Mouse (Mus musculus) layer of hippocampus, postnatal 14 days (tissue): Measurements from ENCODE around the gene Aff3. TPM values are rescaled to one million over a fixed set of nuclear protein-coding genes. Genes with fewer than 3 reads are reported as not detected.

ENCODE experiments used
- DNase-seq, 2 experiments: peaks; one replicate each; pipeline ENCODE4 v3.0.0; 2021 to 2022; ENCODE audit warnings: low spot score in 2 of 2, mixed read lengths in 1 of 2
- total RNA-seq, 2 experiments: library from RNA; stranded (reverse); gene quantifications; 2 replicates each; pipeline ENCODE4 v1.2.3; 2021

Gene Aff3
- total RNA-seq, 2 experiments from 2014 or later: 91.4 to 99.9 TPM

DNA sequence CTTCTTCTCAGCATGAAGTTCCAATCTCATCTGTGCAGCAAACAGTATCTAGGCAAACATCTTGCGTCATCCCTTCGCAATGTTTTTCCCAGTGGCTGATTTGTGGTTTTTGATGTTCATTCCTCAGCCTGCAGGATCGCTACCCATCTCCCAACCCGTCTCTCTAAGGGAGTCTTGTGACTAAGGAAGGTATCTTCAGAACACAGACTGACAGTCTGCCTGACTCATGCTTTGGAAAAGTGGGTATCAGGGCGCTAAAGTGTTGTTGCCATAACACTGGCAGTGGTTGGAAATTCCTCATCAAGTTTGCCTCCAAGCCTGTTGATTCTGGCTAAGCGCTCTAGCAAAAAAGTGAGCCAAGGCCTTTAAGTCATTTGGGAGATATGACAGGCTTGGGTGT lies 372.8 kb downstream of the Aff3 start:
- DNase-seq: no peak

DNA sequence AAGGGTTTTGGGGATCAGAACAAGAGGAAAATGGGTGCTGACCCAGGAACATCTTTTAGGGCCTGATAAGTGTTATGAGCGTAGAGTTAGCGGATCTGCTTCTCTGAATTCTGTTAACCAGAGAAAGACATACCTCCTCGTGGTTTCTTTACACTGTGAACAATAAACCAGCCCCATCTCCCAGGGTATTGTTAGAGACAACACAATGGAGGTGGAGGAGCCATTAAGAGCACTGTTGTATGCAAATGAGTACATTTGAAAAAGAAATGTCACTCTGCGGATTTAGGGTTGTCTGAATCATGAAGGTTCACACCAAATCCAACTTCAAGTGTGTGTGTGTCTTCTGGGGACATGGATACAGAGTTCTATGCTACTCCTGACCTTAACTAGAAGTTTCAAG lies 373.3 kb downstream of the Aff3 start:
- DNase-seq: no peak

DNA sequence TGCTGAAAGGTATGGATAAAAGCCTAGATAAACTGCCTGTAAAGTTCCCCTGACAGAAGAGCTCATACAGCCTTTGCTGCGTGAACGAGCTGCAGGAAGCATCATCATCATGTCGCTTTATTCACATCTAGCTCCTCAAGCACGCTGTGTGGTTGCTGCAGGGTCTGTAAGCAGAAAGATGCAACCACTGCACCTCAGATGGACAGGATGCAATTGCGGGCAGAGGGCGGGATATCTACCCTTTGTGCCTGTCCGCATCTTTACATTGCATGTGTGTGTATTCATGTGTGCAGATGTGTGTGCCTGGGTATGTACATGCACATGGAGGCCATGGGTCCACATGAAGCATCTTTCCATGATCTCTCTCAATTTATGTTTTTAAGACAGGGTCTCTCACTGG lies 373.9 kb downstream of the Aff3 start:
- DNase-seq: no peak

DNA sequence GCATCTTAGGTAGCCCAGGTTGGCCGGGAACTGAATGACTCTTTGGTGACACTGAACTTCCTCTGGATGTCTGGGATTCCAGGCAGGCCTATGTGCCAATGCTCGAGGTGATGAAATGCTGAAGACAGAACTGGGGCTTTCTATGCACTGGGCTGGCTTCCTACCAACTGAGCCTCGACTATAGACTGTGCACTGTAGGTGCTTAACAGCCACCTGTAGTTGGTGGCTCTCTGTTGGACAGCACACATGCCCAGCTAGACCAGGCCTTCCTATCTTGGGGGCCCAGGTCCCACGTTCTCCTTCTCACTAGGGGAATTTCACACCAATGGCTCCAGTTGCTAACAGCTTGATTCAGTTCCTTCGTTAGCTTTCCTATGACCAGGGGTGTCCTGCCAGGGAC lies 374.9 kb downstream of the Aff3 start:
- DNase-seq: no peak

DNA sequence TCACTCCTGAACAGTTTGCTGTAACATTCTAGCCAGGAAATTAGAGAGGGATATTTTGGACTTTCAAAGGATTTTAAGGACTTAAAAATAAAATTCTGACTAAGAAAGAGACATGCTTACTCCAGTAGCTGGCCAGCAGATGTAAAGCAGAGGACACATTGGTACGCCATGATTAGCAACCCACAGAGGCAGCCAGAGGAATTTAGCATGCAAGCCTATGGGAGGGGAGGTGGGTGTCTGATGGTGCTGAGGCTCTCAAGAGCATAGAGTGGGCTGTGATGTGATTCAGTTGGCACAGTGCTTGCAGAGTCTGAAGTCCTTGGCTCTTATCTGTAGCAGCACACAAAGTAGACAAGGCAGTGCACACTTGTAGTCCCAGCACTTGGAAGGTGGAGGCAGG lies 376.0 kb downstream of the Aff3 start:
- DNase-seq: no peak

DNA sequence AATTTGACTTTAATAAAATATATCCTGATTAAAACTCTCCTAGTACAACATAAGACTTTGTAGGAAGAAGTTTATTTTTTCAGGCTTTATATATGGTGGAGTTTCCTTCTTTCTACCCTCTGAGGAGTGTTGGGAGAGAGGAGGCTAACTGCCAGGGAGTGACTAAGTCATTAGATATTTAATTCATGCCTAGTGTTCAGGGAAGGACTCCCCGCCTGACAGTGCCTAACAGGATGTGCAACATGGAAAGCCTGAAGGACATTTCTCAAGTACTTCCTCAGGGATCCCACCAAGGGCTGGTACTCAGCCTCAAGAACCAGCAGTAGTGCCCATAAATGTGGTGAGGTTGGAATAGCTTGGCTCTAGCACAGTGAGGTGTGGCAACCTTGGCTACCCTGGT lies 378.2 kb downstream of the Aff3 start:
- no peak for DNase-seq

DNA sequence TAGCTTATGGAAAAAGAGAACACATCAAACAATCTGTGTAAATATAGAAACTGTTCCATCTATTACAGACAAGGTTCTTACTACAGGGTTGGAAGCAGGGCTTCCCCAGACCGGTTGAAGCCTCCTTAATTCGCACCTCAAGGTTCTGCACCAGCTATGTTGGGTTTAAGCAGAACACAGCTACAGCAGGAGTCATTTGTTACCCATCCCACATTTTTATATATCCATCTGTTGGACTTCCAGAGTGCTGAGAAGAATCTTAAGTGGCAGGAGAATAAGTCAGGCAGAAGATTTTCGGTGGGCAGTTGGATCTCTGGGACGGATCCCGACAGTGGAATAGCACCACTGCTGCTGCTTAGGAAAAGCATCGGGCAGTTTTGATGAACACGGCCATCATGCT lies 384.2 kb downstream of the Aff3 start:
- no peak for DNase-seq

DNA sequence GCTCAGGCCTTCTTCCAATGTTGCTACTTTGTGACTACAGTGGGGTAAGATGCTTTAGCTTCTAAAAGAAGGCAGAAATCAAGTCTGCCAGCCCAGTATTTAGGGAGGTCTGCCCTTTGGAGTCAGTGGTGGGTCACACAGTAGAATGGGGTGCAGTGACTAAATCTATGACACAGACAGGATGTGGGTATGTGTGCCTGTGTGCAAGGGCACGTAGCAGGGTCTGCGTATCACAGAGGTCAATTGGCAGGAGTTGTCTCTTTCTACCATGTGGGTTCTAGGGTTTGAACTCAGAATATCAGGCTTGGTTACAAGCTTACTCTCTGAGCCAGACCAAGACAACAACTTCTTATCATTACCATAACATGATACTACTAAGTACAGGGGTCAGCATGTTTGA lies 393.4 kb downstream of the Aff3 start:
- DNase-seq: no peak

DNA sequence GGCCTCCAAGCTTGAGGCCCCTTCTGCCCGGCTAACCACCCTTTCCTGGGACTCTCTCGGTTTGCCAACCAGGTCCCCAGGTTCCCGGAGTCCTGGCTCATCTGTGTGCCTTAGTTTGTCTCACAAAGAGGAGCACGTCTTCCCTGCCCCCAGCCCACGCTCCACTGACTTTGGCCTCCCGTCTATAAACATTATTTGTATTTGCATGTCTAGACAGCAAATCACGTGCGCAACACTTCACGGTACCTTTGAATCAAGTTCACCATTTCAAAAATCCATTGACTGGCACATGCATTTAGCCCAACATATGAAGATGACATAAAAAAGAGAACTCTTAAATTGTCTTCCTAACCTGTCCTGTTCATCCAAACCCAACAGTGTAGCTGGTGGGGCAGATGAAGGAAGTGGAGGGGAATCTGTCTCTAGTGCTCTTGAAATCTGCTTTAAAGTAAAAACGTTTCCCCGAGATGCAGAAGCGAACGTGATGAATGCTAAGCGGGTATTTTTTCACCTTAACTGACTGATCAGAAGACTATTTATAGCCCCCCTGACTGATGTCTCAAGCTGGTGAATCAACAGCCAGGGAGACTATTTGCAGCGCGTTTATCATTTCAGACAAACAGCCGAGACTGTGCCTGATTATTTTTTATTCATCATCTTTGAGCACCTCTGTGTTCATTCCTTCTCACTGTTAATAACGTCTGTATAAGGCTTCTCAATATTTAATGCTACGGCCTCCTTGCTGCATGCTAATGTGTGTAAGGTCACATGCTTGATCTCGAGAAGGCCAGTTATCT lies 396.3 kb downstream of the Aff3 start:
- DNase-seq: no peak

DNA sequence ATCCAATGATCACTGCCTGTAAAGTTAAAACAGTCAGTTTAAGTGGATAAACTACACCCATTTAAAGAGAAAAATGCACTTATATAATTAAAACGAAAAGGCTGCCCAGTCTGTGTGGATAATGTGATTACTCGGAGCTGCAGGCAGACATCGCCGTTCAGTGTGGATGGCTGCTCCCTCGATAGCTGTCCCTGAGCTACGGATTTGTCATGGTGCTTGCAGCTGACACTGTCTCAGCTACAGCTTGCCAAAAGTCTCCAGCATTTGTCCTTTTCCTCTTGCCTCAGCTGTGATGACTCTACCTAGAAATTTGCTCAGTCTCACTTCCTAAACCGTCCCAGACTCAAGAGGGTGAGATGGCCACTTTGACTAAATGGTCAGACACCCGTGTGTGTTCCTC lies 401.5 kb downstream of the Aff3 start:
- DNase-seq: no peak

DNA sequence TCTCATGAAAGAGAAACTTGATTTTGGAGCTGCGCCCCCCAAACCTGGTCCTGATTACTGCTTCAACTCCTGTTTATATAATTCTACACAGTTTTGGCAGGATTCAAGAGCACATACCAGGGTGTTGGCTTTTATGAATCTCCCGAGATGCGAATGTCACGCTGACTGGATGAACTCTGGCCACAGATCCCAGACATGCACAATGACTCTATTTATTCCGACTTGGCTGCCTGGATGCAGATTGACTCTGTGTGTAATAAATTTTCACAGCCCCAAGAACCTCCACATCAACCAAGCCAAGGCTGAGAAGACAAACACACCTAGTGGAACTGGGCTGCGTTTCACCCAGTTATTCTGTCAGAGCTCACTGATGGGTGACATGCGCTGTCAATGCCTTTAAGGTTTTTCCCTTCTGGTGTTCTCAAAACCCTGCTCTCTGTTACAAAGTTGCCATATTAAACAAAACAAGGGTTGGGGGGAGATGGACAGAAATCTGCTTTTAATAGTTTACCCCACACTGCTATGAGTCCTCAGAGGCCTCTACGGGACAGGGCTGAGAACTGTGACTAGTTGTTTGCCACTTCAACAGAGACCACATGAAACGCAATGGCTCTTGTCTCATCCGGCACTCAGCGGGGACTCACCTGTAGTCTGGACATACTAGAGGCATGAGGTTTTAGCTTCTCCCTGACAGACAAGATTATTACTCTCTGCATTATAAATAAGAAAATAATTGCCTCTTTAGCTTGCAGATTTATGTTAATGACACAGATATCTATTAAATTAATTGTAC lies 402.2 kb downstream of the Aff3 start:
- peak in 1 of 2 experiments; percentile 26 for DNase-seq

DNA sequence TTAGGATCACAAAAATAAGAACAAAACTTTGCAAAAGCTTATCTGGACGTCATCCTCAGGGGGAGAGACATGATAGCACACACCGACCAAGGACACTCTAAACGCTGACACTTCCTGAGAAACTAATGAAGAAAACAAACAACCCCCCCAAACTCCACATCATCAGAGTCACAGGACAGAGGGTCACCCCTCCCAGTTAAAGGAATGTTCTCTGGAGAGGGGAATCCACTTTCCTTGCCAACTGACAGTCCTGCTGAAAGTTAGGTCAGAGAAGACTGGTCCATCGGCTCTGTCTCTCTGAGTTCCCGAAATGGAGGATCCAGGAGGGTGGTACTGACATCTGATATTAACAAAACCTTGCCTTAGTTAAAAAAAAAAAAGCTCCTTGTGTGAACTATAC lies 403.7 kb downstream of the Aff3 start:
- DNase-seq: no peak

DNA sequence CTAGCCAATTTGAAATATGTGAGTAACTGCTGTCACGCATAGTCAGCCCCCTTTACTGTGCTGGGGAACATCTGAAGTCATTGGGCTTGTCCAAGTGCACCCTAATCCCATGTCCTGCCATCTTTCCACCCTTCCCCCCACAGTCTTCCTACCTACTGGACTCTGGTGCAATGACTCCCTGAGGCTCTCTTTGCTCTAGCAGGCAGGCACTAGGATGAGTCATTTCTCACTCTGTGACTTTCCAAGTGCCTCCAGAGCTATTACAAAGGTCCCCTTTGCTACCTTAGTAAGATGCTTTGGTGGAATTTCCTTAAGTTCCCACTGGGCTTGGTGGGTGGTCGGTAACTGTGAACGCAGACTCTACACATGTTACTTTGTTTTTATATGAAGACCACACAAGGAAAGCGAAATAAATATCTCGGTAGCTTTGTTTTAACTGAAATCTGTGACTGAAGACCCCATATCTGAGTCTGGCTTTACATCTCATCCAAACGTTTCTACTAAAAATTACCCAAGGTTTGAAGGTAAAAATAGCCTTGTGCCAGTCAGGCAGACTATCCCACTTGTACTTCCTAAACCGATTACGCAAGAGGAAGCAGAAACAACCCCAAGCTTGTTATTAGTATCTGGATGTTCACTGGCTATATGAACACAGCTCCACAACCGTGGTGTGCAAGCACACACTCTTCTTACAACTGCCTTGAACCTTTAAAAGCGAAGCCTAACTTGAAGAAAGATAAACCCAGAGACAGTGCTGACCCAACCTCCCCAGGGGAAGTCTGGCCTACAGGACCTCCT lies 405.0 kb downstream of the Aff3 start:
- DNase-seq: no peak

DNA sequence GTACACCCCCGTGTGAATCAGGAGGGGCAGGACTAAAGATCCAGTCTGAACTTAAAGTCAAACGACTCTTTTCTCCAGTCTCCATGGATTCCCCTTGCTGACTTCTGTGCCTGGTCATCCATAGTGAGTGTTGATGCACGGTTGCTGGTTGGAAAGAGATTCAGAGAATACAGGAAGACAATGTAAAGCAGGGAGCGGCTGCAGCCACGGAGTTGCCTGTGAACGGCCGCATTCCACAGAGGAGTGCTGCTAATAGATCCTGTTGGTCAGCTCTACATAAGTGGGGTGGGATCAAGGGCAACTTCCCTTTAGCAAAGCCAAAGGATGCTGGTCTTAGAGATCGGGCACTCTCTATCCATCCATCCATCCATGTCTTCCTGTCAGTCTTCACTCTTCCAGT lies 410.3 kb downstream of the Aff3 start:
- DNase-seq: no peak

DNA sequence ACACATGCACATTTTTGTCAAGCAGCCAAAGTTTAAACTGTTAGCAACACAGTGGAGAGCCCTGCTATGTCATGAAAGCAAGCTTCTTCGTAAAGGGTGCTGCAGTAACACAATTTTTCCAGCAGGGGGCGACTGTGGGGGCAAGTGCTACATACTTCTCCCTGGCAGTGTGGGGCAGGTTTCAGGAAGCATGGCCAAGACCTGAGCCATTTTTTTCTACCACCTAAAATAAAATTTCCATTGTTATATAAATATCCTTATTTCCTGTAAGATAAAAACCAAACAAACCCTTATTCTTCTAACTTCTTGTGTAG lies 412.0 kb downstream of the Aff3 start:
- no peak for DNase-seq

DNA sequence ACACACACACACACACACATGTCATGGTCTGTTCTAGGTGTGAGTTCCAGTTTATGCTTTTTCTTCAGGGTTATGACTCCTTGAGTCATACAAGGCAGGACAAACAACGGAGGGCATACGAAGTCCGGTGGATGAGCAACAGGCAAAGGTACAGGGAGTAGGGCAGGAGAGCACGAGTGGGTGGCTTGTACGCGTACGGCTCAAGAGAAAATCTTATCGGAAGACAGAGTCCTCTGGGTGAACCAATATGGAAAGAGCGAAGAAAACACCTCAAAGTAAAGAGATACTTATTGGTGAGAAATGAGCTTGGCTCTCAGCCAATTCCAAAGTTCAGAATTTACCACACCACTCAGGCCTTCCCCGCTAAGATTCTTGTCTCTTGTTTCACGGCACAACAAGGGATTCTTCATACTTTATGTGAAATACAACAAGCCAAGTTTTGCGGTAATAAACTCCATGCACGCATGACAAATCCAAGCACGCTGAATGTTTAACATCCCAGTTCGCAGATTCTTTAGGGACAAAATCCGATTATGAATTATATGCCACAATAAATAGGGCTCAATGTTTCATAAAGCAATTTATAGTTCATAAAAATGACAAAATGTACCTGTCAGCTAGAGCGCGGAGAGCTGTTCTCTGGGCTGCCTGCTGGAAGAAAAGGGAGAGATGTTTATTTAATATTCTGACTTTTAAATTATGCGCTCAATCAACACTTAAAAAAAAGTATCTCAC lies 412.6 kb downstream of the Aff3 start:
- no peak for DNase-seq

DNA sequence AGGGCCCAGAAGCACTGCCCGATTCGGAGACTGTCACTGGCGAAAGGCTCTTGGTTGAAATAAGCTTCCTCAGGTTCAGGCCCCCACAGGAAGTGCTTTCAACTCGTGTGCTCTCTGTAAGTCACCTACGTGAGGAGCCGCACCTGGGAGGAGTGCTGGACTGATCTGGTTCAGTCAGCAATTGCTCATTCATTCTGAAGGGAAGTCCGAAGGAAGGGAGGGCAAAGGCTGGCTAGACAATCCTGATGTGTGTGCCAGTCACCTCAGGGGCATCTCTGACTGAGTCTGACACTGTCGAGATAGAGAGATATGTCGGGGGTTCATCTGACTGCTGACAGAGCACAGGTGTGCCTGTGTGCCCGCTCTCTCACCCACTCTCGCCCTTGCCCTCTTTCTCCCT lies 413.3 kb downstream of the Aff3 start:
- no peak for DNase-seq

DNA sequence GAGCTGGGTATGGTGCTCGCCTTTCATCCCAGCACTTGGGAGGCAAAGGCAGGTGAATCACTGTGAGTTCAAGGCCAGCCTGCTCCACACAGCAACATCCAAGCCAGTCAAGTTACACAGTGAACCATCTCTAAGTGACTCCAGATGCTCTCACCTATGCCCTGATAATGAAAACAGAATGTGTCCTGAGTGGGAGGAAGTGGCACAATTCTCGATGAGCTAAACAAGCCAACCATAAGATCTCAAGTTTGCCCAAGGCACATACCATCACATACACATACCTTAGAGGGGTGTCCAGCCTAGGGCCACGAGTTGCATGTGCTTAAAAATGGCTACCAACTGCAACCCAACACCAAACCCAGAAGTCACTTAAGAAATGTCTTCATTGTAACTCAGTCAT lies 414.5 kb downstream of the Aff3 start:
- no peak for DNase-seq

DNA sequence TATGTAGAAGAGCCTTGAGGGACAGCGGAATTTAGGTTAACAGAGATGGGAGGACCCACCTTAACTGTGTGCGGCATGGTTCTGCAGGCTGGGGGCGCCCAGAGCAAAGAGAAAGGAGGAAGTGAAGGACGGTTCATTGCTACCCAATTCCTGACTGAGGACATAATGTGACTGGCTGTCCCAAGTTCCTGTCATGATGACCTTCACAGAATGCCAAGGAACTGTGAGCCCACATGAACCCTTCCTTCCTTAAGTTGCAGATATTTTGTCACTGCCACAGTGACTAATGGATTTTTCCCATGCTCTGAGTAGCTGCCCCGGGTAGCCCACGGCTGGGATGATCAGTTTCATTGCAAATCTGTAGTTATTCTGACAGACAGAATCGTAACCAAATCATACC lies 415.2 kb downstream of the Aff3 start:
- no peak for DNase-seq

DNA sequence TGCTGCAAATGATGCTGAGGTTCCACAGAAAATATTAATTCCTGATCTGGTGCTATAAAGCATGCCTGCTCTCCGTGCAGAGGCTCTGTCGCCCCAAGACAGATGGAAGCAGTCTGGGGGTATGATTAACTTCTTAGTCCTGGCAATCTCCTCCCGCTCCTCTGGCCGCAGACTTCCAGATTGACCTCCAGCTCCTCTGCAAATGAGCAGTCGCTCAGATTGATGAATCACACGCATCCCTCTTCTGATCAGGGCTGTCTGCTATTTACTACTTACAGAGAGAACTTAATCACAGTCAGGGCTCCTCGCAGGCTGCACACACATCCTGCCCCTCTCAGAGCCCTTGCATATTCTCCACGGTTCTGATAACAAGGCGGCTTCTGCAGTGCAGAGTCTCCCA lies 416.7 kb downstream of the Aff3 start:
- DNase-seq: no peak

DNA sequence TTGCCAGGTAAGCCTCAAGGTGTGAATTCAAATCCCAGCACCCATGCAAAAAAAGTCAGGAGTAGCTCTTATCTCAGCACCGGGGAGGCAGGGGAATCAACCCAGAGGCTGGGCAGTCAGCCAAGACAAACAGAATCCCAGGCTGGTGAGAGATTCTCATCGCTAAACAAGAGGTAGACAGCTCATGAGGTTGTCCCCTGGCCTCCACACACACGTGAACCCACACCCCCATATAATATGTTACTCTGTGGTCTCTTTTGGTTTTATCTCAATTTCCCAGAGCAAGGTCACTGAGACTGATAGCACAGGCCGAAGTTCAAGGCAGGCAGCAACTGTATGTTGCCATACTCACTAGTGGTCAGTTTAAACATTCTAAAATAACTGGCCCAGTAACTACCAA lies 422.2 kb downstream of the Aff3 start:
- no peak for DNase-seq
